Mouse (Mus musculus): ENCODE results near the gene Gm10491.
"Not testable (repeated sequence)": the region's sequence is repeated elsewhere in the genome, so short reads cannot be mapped to it uniquely, and the experiment has no call there.

Gene Gm10491

DNA sequence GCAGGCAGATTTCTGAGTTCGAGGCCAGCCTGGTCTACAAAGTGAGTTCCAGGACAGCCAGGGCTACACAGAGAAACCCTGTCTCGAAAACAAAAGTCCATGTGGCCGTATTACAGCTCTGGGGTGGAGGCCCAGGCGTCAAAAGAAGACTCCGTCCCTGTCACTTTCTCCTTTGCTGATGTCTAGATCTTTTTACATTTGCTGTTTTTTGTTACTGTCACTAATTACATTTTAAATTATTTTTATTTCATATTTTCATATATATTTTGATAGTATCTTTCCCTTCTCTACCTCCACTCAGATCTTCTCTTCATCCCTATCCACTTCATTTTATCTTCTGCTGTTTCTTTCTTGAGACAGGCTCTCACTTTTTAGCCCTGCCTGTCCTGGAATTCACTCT lies at the start of gene Gm10491:
TSS of gene Gm10491 (minus strand) at position 101 of the 400 bp plus-strand sequence.
- DNase-seq (ENCODE audit: low spot score in 2 of 2), result no peak

GRCm38 (mm10) chrX:7950091-7950490 lies 42.5 kb upstream of the Gm10491 start:
- DNase-seq (ENCODE audit: low spot score in 2 of 2), result no peak

- DNase-seq (ENCODE audit: low spot score in 2 of 2), result peak; percentile 94 to 96
Observed at GRCm38 (mm10) chrX:7947900-7948492, 40.4 kb upstream of the Gm10491 start.

DNA sequence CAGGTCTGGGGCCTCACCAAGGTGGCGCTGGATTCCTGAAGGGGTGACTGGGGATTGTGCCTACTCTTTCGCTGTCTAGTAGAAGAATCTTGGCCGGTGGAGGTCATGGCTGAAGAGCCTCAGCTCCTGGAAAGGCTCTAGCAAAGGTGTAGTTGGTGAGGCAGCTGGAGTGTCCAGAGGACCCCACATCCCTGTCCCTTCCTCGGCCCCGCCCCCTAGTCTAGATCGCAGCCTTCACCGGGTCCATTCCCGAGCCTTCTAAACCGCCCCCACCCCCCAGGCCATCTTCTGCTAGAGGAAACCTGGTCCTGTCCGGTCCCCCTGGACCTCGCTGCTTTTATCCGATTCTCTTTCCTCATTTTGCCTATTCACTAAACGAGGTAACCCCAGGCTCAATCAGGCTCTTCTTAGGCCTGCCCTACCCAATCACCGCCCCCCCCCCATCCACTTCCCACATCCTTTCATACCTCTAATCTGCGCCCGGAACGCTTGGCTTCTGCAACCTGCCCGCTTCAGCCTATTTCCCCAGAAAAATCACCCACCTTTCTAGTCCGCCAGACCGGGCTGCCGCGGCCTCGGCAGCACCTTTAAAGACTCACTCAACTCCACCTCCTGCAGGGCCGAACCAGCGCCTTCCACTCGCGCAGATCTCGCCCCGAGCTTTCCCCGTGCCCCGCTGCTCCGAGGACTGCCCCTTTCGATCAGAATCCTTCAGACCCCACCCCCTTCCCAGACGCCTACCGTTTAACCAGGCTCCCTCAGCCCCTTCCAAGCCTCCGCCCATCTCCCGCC lies 39.7 kb upstream of the Gm10491 start, which contains the start of gene Hdac6:
TSS of gene Hdac6 (minus strand) at position 782 of the 792 bp plus-strand sequence.
- DNase-seq (ENCODE audit: low spot score in 2 of 2), result peak in 1 of 2 experiments; percentile 2

GRCm38 (mm10) chrX:7945618-7946017 lies 38.0 kb upstream of the Gm10491 start:
- no peak for DNase-seq (ENCODE audit: low spot score in 2 of 2)

GRCm38 (mm10) chrX:7937667-7938066 lies 30.0 kb upstream of the Gm10491 start:
- no peak for DNase-seq (ENCODE audit: low spot score in 2 of 2)

DNA sequence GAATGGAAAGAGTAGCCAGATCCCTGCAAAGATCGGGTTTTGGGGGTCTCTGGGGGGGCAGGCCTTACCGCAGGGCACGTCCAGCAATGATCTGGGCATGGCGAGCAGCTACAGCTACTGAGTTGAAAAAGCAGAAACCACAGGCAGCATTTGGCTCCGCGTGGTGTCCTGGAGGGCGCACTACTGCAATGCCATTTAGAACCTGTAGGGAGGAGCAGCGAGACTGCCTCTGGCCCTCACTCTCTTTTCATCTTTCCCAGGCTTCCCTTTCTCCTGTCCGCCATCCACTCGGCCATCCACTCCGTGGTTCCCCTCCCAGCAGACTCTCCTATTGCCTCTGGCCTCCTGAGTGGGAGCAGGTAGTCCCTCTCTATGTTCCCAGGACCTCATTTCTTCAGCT lies 29.2 kb upstream of the Gm10491 start:
- no peak for DNase-seq (ENCODE audit: low spot score in 2 of 2)

DNA sequence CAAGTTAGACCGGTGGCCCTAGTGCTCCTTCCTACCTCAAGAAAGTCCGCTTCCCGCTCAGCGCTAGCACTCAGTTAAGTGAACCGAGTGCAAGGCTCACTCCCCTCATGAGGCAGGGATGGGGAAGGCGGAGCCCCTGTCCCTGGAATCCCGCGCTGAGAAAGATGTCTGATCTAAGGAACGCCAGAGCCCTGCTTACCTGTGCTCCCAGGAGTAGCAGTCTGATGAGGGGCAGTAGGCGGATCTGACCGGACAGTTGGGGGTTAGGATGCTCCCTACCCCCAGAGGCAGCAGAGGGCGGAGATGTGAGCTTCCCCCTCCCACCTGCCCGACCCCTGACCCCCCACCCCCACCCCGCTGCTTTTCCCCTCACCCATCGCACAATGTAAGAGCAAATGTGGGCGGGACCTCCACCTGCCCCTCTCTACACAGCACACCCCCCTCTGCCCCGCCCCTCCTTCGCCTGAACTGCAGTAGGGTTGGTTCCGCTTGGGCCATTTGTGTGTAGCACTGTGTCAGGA lies 20.7 kb upstream of the Gm10491 start, which contains the start of gene Eras:
TSS of gene Eras (minus strand) at position 338 of the 521 bp plus-strand sequence.
- DNase-seq (ENCODE audit: low spot score in 2 of 2), result no peak

DNA sequence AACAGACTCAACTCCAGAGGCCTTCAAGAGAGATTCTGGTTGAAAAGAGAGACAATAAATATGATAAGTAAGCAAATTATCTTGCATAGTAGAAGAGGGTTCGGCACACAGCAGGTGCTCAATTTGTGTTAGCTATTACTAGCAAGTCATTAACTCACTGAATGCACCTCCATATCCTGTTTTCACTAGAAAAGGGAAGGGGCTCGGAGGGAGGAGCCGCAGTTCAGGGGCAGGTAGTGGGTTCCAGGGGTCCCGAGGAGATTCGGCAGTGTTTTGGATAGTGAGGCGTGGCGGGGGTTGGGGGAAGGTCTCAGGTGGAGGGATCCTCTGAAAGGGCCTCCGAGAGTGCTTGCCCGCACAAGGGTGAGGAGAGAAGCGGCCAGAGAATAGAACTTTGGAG lies 19.5 kb upstream of the Gm10491 start:
- DNase-seq (ENCODE audit: low spot score in 2 of 2), result no peak

GRCm38 (mm10) chrX:7926266-7926665 lies 18.6 kb upstream of the Gm10491 start:
- DNase-seq (ENCODE audit: low spot score in 2 of 2), result no peak

- DNase-seq (ENCODE audit: low spot score in 2 of 2), result no peak
Observed at GRCm38 (mm10) chrX:7922032-7922431, 14.4 kb upstream of the Gm10491 start.

- no peak for DNase-seq (ENCODE audit: low spot score in 2 of 2)
Observed at GRCm38 (mm10) chrX:7919601-7920383, 12.2 kb upstream of the Gm10491 start, which contains the start of gene Pcsk1n. Pcsk1n (plus strand) TSS chrX:7919822.

- not testable (repeated sequence) for DNase-seq (ENCODE audit: low spot score in 2 of 2)
Observed at GRCm38 (mm10) chrX:7917960-7918359, 10.3 kb upstream of the Gm10491 start.

DNA sequence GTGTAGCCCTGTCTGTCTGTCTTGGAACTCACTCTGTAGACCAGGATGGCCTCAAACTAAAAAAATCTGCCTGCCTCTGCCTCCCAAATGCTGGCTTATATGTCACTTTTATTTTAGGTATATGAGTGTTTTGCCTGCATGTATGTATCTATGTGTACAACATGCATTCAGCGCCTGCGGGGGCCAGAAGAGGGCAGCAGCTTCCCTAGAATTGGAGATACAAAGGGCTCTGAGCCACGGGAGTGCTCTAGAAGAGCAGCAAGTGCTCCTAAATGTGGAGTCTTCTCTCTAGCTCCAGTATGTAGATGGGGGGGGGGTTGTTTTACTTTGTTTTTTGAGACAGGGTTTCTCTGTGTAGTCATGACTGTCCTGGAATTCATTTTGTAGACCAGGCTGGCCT lies 8.0 kb upstream of the Gm10491 start:
- DNase-seq (ENCODE audit: low spot score in 2 of 2), result peak in 1 of 2 experiments; percentile 12

GRCm38 (mm10) chrX:7910473-7910872 lies 2.8 kb upstream of the Gm10491 start:
- DNase-seq (ENCODE audit: low spot score in 2 of 2), result no peak

DNA sequence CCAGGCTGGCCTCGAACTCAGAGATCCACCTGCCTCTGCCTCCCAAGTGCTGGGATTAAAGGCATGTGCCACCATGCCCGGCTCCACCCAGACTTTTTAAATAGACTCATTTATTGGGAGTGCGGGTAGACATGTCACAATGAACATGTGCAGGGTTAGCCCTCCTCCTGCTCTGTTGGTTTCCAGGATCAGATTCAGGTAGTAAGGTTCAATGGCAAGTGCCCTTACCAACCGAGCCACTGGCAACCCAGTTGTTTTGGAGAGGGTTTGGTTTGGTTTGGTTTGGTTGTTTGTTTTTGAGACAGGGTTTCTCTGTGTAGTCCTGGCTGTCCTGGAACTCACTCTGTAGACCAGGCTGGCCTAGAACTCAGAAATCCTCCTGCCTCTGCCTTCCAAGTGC lies 1.6 kb upstream of the Gm10491 start, which contains the start of gene Gm10490:
TSS of gene Gm10490 (plus strand) at position 301 of the 400 bp plus-strand sequence.
- not testable (repeated sequence) for DNase-seq (ENCODE audit: low spot score in 2 of 2)

DNA sequence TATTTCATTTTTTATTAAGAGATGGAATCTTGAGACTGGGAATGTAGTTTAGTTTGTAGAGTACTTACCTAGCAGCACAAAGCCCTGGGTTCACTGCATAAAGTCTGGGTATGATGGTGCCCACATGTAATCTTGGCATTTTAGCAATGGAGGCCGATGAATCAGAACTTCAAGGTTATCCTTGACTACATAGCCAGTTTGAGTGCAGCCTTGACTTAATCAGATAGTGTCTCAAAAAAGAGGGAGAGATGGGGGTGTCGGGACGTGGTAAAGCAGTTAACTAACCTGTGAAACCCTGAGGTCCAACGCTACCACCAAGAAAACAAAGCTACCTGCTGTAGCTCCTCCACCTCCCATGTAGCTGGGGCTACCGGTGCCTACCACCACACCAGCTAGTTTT lies 3.2 kb downstream of the Gm10491 start:
- DNase-seq (ENCODE audit: low spot score in 2 of 2), result no peak

GRCm38 (mm10) chrX:7898880-7899874 lies 8.5 kb downstream of the Gm10491 start, which contains the start of the genes Pqbp1 and Timm17b:
Pqbp1 (minus strand) TSS chrX:7899269.
Timm17b (plus strand) TSS chrX:7899357.
- peak; percentile 90 to 93 for DNase-seq (ENCODE audit: low spot score in 2 of 2)

GRCm38 (mm10) chrX:7898211-7898610 lies 9.4 kb downstream of the Gm10491 start:
- no peak for DNase-seq (ENCODE audit: low spot score in 2 of 2)

DNA sequence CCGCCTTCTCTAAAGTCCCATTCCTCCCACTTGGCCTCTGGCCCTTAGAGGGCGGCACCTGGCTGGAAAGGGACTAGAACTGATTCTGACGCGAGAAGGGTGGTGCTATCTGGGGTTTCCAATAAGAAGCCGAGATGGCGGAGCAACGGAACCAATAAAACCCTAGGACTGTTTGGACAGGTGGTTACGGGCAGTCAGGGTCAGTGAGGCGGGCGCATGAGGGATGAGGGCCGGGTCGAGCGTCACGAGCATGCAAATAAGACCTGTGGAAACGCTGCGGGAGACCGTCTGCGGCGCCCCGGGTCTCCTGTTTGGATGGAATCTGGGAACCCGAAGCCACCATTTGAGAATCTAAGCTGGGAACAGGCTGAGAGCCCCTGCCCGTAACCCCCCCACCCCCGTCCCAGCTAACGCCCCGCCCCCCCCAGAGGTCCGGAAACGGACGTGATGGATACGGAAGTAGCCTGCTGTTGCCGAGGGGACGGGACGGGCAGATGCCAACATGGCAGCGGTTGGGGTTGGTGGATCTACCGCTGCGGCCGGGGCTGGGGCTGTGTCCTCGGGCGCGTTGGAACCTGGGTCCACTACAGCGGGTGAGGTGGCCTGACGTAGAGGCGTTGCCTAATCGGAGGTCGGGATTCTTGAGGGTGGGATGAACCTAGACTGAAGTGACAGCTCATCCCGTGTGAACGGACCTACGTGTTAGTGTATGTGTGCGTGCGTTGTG lies 23.6 kb downstream of the Gm10491 start, which contains the start of gene Slc35a2:
TSS of gene Slc35a2 (plus strand) at position 188 of the 727 bp plus-strand sequence.
- DNase-seq (ENCODE audit: low spot score in 2 of 2), result peak; percentile 92 to 94
